Mouse (Mus musculus): ENCODE measurements around the gene Hgf. TPM values are rescaled to one million over a fixed set of nuclear protein-coding genes. Genes with fewer than 3 reads are reported as not detected.

Hgf gene
- polyA plus RNA-seq (2014; fragmentation: Illumina TruSeq; extraction: RNeasy Lipid Tissue Mini Kit (QIAGEN cat#74804); ENCODE audit: low read depth, low replicate concordance) = 13.9 TPM

GRCm38 (mm10) chr5:16553304-16554047 lies at the start of gene Hgf:
Hgf (plus strand) TSS chr5:16553495.

Other genes starting within 250 kb of the Hgf start
- 2.5 TPM for gene Gm28710, start 238.3 kb downstream of the Hgf start, polyA plus RNA-seq (2014; fragmentation: Illumina TruSeq; extraction: RNeasy Lipid Tissue Mini Kit (QIAGEN cat#74804); ENCODE audit: low read depth, low replicate concordance)

Data from sigmoid colon, adult 10 weeks (tissue).